Mouse (Mus musculus): Measurements from ENCODE around the gene Chp2.
"Not testable (repeated sequence)": the region's sequence is repeated elsewhere in the genome, so short reads cannot be mapped to it uniquely, and the experiment has no call there.

Gene Chp2

DNA sequence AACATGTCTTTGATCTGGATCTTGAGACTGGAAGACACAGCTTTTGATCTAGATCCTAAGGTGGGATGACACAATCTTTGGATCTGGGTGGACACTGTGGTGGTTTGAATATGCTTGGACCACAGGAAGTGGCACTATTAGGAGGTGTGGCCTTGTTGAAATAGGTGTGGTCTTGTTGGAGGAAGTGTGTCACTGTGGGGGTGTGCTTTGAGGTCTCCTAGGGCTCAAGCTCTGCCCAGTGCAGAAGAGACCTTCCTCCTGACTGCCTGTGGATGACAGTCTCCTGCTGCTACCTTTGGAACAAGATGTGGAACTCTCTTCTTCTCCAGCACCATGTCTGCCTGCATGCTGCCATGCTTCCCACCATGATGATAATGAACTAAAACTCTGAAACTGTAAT, 23.4 kb downstream of the Chp2 start:
- DNase-seq (ENCODE audit: low read depth), result not testable (repeated sequence)

DNA sequence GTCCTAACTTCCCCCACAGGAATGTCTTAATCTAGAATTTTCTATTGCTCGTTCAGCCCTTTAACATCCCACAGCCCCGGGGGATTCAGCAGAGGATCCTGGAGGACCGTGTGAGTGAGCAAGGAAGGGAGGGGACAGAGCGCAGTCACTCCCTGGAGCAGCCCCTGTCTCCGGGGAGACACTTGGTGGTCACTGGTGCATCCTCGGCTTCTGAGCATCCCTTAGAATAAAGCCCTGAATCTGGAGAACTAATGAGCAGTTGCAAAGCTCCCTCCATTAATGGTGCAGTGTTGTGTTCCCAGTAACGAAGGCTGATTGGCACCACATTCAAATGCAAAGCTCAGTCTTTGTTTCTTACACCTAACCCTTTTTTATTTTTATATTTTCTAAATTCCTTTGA, 24.9 kb downstream of the Chp2 start:
- no peak for DNase-seq (ENCODE audit: low read depth)

DNA sequence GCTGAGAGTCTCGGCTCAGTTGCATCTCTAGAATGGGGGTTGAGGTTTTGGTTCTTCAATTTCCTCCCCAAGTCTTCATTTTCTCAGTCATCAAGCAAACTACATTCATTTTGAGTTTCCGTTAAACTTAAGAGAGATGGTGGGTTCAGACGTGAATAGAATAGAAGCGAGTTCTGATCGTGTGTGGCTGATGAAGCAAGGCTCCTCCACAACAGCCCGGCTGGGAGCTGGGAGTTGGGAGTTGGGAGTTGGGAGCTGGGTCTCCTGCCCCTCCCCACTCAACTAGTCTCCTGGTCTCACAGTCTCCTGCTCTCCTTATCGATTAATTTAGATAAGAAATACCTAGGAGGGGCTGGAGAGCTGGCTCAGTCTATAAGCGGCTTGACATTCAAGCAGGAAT, 25.3 kb downstream of the Chp2 start:
- DNase-seq (ENCODE audit: low read depth), result no peak

DNA sequence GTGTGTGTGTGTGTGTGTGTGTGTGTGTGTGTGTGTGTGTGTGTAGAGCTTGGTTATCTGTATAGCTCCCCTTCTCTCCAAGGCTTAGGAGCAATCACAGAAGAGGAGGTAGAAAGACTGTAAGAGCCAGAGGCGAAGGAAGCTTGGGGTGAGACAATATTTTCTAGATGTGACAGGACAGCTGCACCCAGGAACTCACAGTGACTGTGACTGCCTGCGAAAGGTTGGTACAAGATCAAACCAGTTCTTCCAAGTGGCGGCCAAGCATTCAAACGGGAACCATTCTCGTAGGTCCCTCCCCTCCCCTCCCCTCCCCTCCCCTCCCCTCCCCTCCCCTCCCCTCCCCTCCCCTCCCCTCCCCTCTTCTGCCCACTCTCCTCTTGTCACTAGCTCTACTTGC, 26.7 kb downstream of the Chp2 start:
- no peak for DNase-seq (ENCODE audit: low read depth)

DNA sequence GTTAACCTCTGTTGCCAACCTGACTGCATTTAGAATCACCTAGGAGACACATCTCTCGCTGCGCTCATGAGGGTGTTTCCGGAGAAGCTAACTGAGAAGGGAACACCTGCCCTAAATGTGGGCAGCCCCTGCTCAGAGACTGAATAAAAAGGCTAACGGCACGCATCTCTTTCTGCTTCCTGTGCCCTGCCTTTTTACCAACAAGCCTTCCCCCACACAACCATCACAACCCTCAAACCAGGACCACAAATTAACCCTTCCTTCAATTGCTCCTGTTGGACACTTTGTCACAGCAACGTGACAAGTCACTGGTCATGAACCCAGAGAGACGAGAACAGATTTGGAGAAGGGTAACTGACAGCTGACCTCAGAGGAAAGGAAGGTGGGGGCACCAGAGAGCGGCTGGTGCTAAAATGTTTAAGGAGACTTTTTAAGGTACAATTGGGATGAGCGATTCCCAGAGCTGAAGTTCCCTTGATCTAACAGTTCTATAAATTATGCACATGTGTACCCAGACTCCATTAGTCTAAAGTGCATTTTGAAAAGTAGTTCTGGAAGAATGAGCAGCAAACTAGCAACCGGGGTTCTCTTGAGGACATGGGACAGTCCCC, 28.1 kb downstream of the Chp2 start:
- DNase-seq (ENCODE audit: low read depth), result no peak

DNA sequence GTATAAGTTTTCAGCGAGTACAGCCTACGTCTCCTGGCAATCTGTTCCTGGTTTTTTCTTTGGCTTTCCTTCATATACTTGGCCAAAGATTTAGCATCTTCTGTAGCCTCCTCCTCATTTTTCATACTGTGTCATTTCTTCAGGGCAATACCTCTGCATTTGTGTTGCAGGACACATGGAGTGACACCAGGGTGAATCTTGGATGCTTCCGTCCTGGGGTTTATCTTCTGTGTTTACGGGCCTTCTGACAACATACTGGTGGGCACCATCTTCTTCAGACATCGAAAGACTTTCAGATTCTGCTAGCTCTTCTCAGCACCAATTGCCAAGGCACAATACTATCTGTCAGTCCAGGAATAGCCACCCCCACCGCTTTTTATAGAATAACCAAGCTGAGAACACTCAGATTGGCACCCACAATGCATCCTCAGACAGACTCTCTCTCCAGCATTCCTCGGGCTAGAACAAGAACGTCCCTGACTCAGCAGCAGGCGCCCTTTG, 30.1 kb downstream of the Chp2 start:
- no peak for DNase-seq (ENCODE audit: low read depth)

DNA sequence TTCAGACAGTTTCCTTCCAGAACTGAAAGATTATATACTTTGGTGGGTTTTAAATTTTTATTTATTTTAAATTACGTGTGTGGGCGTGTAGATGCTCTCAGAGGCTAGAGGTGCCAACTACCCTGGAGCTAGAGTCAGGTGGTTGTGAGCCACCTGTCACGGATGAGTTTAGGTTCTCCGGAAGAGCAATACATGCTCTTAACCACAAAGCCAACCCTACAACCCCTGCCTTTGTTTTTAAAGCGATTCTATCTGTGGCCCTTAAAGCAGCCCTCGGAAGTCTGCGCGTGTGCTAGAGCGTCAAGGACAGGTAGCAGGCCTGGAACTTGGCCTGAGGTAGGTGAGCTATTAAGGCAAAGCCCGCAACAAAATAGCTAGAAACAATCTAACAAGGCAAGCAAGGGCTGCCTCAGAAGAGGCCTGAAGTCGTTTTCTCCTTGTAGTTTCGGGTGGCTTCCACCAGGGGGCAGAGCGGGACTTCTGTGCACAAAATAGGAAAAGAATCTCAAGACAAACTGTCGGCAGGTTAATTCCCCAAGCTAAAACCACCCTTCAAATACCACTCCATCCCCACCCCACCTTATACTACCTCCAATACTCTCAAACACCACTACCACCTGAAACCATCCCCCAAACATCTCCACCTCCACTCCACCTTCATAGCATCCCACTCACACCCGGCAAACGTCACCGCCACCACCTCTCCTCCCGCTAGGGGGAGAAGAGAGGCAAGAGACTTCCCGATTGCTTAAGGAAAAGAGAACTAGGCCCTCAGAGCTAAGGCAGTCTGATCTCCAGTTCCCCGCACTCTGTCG, 32.1 kb downstream of the Chp2 start:
- peak; percentile 74 for DNase-seq (ENCODE audit: low read depth)

DNA sequence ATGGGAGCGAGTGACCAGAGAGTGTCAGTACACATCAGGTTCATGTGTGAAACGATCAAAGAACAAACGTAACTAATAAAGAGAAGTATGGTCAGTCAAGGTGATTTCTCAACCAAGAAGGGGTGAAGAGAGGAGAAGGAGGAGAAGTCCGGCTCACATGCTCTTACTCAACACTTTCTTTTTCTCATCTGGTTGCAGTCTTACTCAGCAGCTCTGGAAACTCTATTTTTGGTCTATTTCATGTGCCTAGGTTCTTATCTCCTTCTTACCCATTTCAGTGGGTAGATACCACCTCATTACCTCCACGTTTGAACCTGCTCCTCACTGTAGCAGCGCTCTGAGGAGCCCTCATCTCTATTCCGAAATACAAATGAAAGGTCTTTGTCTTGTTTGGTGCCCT, 37.4 kb downstream of the Chp2 start:
- no peak for DNase-seq (ENCODE audit: low read depth)

DNA sequence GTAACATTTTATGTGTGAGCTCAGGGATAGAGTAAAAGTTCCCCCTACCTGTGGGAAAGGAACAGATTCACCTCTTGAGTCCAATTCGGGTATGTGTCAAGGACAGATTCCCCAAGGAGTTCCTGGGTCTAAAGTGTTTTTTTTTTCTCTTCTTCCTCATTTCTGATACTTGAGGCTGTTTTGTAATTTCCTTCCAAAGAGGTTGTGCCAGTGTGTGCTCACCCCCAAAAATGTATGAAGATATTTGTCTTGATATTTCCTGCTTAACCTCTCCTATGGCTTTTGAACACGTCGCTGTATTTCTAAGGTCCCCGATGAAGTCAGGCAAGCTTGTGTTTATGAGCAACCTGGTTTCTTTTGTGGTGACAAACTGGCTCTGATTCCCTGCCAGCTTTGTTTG, 39.2 kb downstream of the Chp2 start:
- no peak for DNase-seq (ENCODE audit: low read depth)

DNA sequence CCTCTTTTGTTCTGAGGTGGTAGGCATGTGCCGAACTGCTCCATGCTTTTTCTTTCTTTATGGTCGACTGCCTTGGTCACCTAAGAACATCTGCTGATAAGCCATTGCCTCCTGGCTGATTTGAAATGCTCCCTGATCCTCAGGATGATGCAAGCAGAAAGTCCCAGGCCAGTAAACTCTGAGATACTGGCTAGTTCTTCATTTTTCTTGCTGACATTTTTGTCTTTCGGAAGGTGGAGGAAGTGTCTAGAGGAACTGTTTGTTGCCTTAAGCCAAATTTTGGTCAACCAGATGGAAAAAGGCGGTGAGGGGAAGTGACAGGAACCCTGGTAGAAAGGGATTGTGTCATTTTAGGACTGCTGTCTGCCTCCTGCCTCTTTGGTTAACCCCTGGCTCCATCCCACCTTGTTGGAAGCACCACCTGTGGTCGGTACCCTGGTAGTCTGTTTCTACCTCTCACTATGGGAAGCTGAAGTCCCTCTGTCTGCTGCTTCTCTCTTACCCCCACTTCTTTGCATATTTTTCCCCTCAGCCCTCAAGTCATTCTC, 40.8 kb downstream of the Chp2 start:
- no peak for DNase-seq (ENCODE audit: low read depth)

DNA sequence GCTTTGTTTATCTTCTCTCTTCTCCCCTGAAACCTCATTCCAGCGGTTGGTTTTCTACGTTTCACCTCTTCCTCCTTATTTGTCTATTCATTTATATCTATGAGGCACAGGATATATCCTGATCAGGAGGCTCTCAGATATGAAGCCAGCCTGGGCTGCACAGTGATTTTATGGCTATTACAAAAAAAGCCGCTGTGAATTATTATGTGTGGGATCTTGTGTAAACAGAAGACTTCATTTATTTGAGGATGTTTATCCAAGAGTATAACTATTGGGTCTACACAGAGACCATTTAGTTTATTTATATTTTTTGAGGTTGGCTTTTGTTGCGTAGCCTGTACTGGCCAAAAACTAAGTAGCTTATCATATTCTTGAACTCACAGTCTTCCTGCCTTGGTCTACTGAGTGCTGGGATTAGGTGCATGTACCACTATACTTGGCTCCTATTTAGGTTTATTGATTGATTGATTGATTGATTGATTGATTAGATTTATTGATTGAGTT, 49.7 kb downstream of the Chp2 start:
- no peak for DNase-seq (ENCODE audit: low read depth)

DNA sequence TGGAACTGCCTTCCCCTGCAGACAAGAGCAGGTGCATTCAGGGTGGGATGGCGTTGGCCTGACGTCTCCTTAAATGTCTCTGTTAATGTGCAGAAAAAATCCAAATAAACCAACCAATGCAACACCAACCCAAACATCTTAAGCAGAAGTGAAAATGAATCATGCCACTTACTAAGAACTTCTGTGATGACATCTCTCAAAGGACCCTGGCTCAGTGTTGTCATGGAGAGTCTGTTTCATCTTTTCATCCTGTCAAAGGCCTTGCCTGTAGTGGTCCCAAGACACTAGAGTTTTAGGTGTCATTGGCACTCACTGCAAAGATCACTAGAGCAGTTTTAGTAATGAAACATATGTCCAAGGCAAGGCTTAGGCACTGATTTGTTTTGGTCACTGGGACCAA, 53.0 kb downstream of the Chp2 start:
- no peak for DNase-seq (ENCODE audit: low read depth)
